Mouse (Mus musculus): ENCODE measurements at regions not wholly inside any gene's neighbourhood (a gene's known extent, or its start where the extent isn't known, plus 50 kb on each side); places are given as distances from the start of the nearest gene placed in this dataset.
"Not testable (repeated sequence)": the region's sequence is repeated elsewhere in the genome, so short reads cannot be mapped to it uniquely, and the experiment has no call there.

- no peak for ATAC-seq
Observed at GRCm38 (mm10) chr14:13055198-13055597, 229.4 kb upstream of the Synpr start.

- ATAC-seq: not testable (repeated sequence)
Observed at GRCm38 (mm10) chr14:13042536-13042935, 219.7 kb upstream of the Cadps start.

- ATAC-seq: no peak
Observed at GRCm38 (mm10) chr14:13041741-13042140, 218.9 kb upstream of the Cadps start.

GRCm38 (mm10) chr14:13040176-13040575 lies 217.3 kb upstream of the Cadps start:
- no peak for ATAC-seq

GRCm38 (mm10) chr14:13037426-13037825 lies 214.5 kb upstream of the Cadps start:
- no peak for ATAC-seq

- ATAC-seq: no peak
Observed at GRCm38 (mm10) chr14:13029794-13030193, 206.9 kb upstream of the Cadps start.

- no peak for ATAC-seq
Observed at GRCm38 (mm10) chr14:13022744-13023143, 199.9 kb upstream of the Cadps start.

GRCm38 (mm10) chr14:13011099-13011498 lies 188.2 kb upstream of the Cadps start:
- ATAC-seq: peak; percentile 80

- ATAC-seq: no peak
Observed at GRCm38 (mm10) chr14:13000997-13001699, 178.3 kb upstream of the Cadps start.

- no peak for ATAC-seq
Observed at GRCm38 (mm10) chr14:12979416-12979815, 156.5 kb upstream of the Cadps start.

GRCm38 (mm10) chr14:12966441-12966840 lies 143.6 kb upstream of the Cadps start:
- no peak for ATAC-seq

GRCm38 (mm10) chr14:12957896-12958295 lies 135.0 kb upstream of the Cadps start:
- not testable (repeated sequence) for ATAC-seq

GRCm38 (mm10) chr14:12950922-12951321 lies 128.0 kb upstream of the Cadps start:
- ATAC-seq: no peak

- no peak for ATAC-seq
Observed at GRCm38 (mm10) chr14:12938638-12939293, 115.9 kb upstream of the Cadps start.

GRCm38 (mm10) chr14:12936343-12936742 lies 113.5 kb upstream of the Cadps start:
- no peak for ATAC-seq

- no peak for ATAC-seq
Observed at GRCm38 (mm10) chr14:12931668-12932384, 108.9 kb upstream of the Cadps start.

- ATAC-seq: no peak
Observed at GRCm38 (mm10) chr14:12923617-12924016, 100.7 kb upstream of the Cadps start.

GRCm38 (mm10) chr14:12915431-12915830 lies 92.6 kb upstream of the Cadps start:
- ATAC-seq: no peak

GRCm38 (mm10) chr14:12913956-12914355 lies 91.1 kb upstream of the Cadps start:
- no peak for ATAC-seq

- no peak for ATAC-seq
Observed at GRCm38 (mm10) chr14:12913421-12913820, 90.5 kb upstream of the Cadps start.

- ATAC-seq: no peak
Observed at GRCm38 (mm10) chr14:12877337-12877662, 54.4 kb upstream of the Cadps start.

GRCm38 (mm10) chr14:12876417-12877336 lies 53.8 kb upstream of the Cadps start:
- no peak for ATAC-seq

All from CD4-positive, CD25-positive, alpha-beta regulatory T cell, adult 4 months (primary cell).